Mouse (Mus musculus) stomach, postnatal 0 days (tissue): Measurements from ENCODE around the gene Gcsh. TPM values are rescaled to one million over a fixed set of nuclear protein-coding genes. Genes with fewer than 3 reads are reported as not detected.

ENCODE experiments used
- ATAC-seq: fragments of 200-750 bp; cut with Nextera tagmentation; 2 replicates; pipeline ENCODE4 v1.8.0; 2017; ENCODE audit not compliant: low FRiP score, low TSS enrichment
- DNase-seq: peaks from one replicate; pipeline ENCODE4 v3.0.0-alpha.2; 2016; ENCODE audit warnings: low spot score
- H3K27ac ChIP-seq: fragments of 300-500 bp; sonication (generic); replicated peaks from 2 replicates; pipeline ENCODE4 v1.5.1; 2014; ENCODE audit warnings: mild to moderate bottlenecking, control low read depth
- H3K27me3 ChIP-seq: fragments of 300-500 bp; sonication (generic); 2 replicates; pipeline ENCODE4 v1.6.1; 2014; ENCODE audit warnings: low read length; ENCODE audit not compliant: control insufficient read depth, insufficient read depth
- H3K36me3 ChIP-seq: fragments of 300-500 bp; sonication (generic); 2 replicates; pipeline ENCODE4 v1.6.1; 2014; ENCODE audit warnings: low read length, mixed read lengths; ENCODE audit not compliant: control insufficient read depth, insufficient read depth
- H3K4me1 ChIP-seq: fragments of 300-500 bp; sonication (generic); replicated peaks from 2 replicates; pipeline ENCODE4 v1.6.1; 2014; ENCODE audit warnings: antibody characterized with exemption; ENCODE audit not compliant: control insufficient read depth, insufficient read depth
- H3K4me2 ChIP-seq: fragments of 300-500 bp; sonication (generic); replicated peaks from 2 replicates; pipeline ENCODE4 v1.6.1; 2014; ENCODE audit warnings: low read depth, mild to moderate bottlenecking, control low read depth, moderate library complexity
- H3K4me3 ChIP-seq: fragments of 300-500 bp; sonication (generic); 2 replicates; pipeline ENCODE4 v1.5.1; 2014; ENCODE audit warnings: low read depth, low read length, control low read depth
- H3K9ac ChIP-seq: fragments of 300-500 bp; sonication (generic); 2 replicates; pipeline ENCODE4 v1.6.1; 2014; ENCODE audit warnings: mild to moderate bottlenecking, low read length, control low read depth, mixed read lengths
- H3K9me3 ChIP-seq: fragments of 300-500 bp; sonication (generic); 2 replicates; pipeline ENCODE4 v1.6.1; 2016; ENCODE audit warnings: low read length; ENCODE audit not compliant: control insufficient read depth
- CTCF ChIP-seq: IDR thresholded peaks from 2 replicates; pipeline ENCODE4 v1.5.1; 2016; ENCODE audit warnings: antibody characterized with exemption, low read depth, mild to moderate bottlenecking, moderate library complexity
- EP300 ChIP-seq: optimal IDR thresholded peaks from 2 replicates; pipeline ENCODE3; 2016; ENCODE audit warnings: antibody characterized with exemption
- WGBS: fragments of 180-500 bp; shearing (Covaris S2); extraction: QIAGEN DNeasy Blood & Tissue Kit; methylation state at CpG from one replicate; pipeline ENCODE4 v1.1.7; 2014; 5-methylcytosine and 5-hydroxymethylcytosine counted together
- polyA plus RNA-seq: library from polyadenylated mRNA; unstranded; fragments of >200 nt; fragmentation: Nextera tagmentation; extraction: Ambion mirVana; gene quantifications from 2 replicates; pipeline ENCODE4 v1.2.1, GENCODE M21; 2015

The Gcsh gene
- polyA plus RNA-seq, 1 experiment from 2014 or later, result 89.3 TPM

DNA sequence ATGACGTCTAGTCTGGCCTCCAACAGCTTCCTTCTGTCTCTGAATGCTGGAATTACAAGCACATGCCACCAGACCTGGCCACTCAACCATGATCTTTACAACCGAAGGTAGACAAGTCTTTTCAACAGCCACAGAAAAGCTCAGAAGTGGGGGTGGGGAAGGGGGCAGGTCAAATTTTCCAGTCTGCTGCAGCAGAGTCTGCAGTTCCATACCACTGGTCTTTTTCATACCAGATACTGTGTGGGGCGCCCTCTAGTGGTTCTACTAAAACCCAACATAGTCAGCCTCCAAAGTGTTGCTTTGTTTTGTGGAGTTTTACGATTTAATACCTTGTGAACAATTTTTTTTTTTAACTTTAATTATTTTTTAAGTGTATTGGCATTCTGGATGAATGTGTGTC is 13.2 kb downstream of the Gcsh start:
- TF ChIP-seq CTCF, result peak; percentile 86
- no peak for TF ChIP-seq EP300
- WGBS, result 24% methylated on average over 4 of the region's 4 CpGs
- Histone ChIP-seq H3K27ac (no peak overlapping the region), H3K9ac (no peak overlapping the region), H3K4me1 (0 out of 2 replicates have a peak, but pooled peaks cover 2% of the 10 kb centered on the region), H3K36me3 (no peaks in the 10 kb centered on the region; the same call in 1 of the 2 replicates), H3K4me2 (no peak overlapping the region), H3K9me3 (no peaks in the 10 kb centered on the region), H3K27me3 (no peaks in the 10 kb centered on the region), H3K4me3 (no peak overlapping the region)
- DNase-seq (peak; percentile 68), ATAC-seq (no peak)

DNA sequence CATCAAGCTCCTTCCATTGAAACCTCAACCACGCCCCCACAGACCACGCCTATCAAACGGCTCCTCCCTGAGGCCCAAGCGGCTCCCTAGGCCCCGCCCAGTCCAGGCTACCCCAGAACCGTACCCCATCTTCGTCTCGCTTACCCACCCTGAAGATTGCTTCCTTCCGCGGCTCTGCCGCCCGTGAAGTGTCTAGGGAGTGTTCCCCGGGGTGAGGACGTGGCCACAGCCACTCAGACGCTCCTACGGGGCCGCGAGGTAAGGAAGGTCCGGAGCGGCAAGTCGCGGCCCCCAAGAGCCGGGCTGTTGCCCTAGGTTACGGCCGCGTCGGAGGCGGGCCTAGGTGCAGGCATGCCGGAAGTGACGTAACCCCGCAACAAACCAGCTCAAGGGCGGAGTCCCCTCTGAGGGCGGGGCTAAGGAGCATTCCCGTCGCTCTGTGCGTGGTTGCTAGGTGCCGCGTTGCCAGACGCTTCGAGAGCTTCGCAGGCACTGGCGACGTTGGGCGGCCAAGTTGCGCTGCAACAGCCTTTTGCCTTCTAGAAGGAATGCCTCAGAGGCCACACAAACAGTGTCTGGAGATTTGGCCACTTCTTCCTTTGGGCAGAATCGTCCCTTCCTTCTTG is 14.6 kb downstream of the Gcsh start, which contains the start of gene 1700030J22Rik:
Gene 1700030J22Rik, minus strand, starts transcription at position 329 of the 626 bp plus-strand sequence.
- peak within 1 kb of the TSS; percentile 76 for H3K4me3 ChIP-seq
- H3K4me2 ChIP-seq, result peak within 1 kb of the TSS; percentile 86
- under 1% methylated on average over 46 of the region's 46 CpGs for WGBS
- H3K27ac ChIP-seq, result no peak within 1 kb of the TSS
- 0 out of 2 replicates have a peak within 1 kb of the TSS, but pooled peaks have one; percentile 28 for H3K9ac ChIP-seq
- H3K27me3 ChIP-seq, result no peaks in the 10 kb centered on the region
- DNase-seq, result peak; percentile 99
- 0 out of 2 replicates have a peak, but pooled peaks cover 2% of the 10 kb centered on the region for H3K4me1 ChIP-seq
- H3K36me3 ChIP-seq, result no peaks in the 10 kb centered on the region; the same call in 1 of the 2 replicates
- H3K9me3 ChIP-seq, result no peaks in the 10 kb centered on the region
- no peak for TF ChIP-seq EP300
- peak; percentile 64 for TF ChIP-seq CTCF
- ATAC-seq, result peak; percentile 99

GRCm38 (mm10) chr8:116978052-116978451 is 15.3 kb downstream of the Gcsh start:
- Histone ChIP-seq H3K27me3 (no peaks in the 10 kb centered on the region), H3K4me3 (peak overlapping the region; percentile 76), H3K9ac (no peak overlapping the region), H3K4me1 (0 out of 2 replicates have a peak, but pooled peaks cover 2% of the 10 kb centered on the region), H3K36me3 (no peaks in the 10 kb centered on the region), H3K9me3 (no peaks in the 10 kb centered on the region), H3K27ac (no peak overlapping the region), H3K4me2 (peak overlapping the region; percentile 86)
- ATAC-seq (no peak), DNase-seq (no peak)
- 30% methylated on average over 8 of the region's 8 CpGs for WGBS
- no peak for TF ChIP-seq EP300
- TF ChIP-seq CTCF, result no peak

GRCm38 (mm10) chr8:116975606-116976005 is 17.7 kb downstream of the Gcsh start:
- 55% methylated on average over 5 of the region's 5 CpGs for WGBS
- ATAC-seq (no peak), DNase-seq (no peak)
- no peak overlapping the region for H3K27ac ChIP-seq
- no peaks in the 10 kb centered on the region for H3K9me3 ChIP-seq
- H3K27me3 ChIP-seq, result no peaks in the 10 kb centered on the region
- H3K9ac ChIP-seq, result no peak overlapping the region
- H3K4me3 ChIP-seq, result no peak overlapping the region
- no peak overlapping the region for H3K4me2 ChIP-seq
- TF ChIP-seq EP300, result no peak
- H3K4me1 ChIP-seq, result 0 out of 2 replicates have a peak, but pooled peaks cover 2% of the 10 kb centered on the region
- no peaks in the 10 kb centered on the region for H3K36me3 ChIP-seq

DNA sequence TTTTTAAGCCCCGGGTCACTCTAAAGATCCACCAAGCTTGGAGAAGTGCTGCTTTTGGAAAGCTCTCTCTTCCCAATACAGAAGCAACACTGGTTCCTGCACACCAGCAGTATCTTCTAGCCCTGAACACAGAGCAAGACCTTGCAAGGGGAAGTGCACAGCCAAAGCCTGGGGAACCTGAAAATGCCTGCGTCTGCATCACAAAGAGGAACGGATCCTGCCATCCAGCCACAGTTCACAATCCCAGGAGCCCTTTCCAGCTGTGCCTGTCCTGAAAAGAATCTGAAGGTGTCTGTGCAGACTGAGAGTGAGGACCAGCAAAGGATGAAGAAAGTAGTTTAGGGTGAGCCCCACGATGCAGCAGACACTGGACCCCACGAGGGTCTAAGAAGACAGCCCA is 18.3 kb downstream of the Gcsh start:
- ATAC-seq (no peak), DNase-seq (no peak)
- no peak overlapping the region for H3K9ac ChIP-seq
- H3K9me3 ChIP-seq, result no peaks in the 10 kb centered on the region
- no peak overlapping the region for H3K4me2 ChIP-seq
- no peak overlapping the region for H3K27ac ChIP-seq
- no peaks in the 10 kb centered on the region for H3K27me3 ChIP-seq
- no peaks in the 10 kb centered on the region for H3K36me3 ChIP-seq
- H3K4me1 ChIP-seq, result 0 out of 2 replicates have a peak, but pooled peaks cover 2% of the 10 kb centered on the region
- 42% methylated on average over 5 of the region's 5 CpGs for WGBS
- no peak overlapping the region for H3K4me3 ChIP-seq
- TF ChIP-seq EP300, result no peak
- no peak for TF ChIP-seq CTCF

- Histone ChIP-seq H3K36me3 (no peaks in the 10 kb centered on the region), H3K4me3 (no peak overlapping the region), H3K27me3 (no peaks in the 10 kb centered on the region), H3K4me1 (no peaks in the 10 kb centered on the region), H3K9me3 (no peaks in the 10 kb centered on the region), H3K9ac (no peak overlapping the region), H3K27ac (no peak overlapping the region), H3K4me2 (no peak overlapping the region)
- ATAC-seq (no peak), DNase-seq (no peak)
- TF ChIP-seq EP300 (no peak), CTCF (no peak)
- WGBS, result 65% methylated on average over 6 of the region's 6 CpGs
Observed at GRCm38 (mm10) chr8:116969531-116969930, 23.8 kb downstream of the Gcsh start.
